Mouse (Mus musculus): ENCODE measurements around the gene Gucy2g.

Gene Gucy2g

DNA sequence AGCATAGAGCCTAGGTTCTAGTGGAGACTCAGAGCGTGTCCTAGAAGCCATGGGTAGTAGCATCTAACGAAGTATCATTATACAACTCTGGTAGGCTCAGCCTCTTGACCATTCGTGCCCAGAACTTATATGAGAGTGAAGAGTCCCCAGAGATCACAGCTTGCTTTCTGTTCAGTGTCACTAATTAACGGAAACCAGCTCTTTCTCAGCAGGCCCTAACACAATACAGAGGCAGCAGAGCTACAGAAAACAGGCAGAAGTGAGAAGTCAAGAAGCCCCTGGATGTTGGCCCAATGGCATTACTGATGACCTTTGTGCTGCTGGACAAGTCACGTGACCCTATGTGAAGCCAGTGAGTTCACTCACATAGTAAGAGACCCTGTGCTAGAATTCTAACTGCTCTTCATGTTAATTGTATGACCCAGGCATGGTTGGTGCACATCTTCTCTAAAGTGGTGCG, at the start of gene Gucy2g:
Gucy2g (minus strand) TSS at position 51 of the 460 bp plus-strand sequence.
- no peak for DNase-seq (ENCODE audit: low read depth)

DNA sequence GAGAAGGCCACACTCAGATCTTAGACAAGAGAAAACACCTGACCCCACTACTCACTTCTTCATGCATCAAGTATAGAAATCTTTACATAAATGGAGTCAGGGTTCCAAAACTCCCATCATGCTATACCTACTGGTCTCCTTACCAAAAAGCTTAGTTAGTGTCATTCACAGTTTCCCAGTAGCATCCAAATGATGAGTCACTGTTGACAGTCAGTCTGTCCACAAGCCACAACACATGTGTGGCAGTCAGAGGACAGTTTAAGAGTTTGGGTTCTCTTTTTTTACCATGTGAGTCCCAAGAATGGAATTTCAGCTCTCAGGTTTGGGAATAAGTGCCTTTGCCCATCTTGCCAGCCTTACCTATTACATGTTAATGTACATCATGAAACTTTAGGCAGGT, 47.9 kb upstream of the Gucy2g start:
- no peak for DNase-seq (ENCODE audit: low read depth)

DNA sequence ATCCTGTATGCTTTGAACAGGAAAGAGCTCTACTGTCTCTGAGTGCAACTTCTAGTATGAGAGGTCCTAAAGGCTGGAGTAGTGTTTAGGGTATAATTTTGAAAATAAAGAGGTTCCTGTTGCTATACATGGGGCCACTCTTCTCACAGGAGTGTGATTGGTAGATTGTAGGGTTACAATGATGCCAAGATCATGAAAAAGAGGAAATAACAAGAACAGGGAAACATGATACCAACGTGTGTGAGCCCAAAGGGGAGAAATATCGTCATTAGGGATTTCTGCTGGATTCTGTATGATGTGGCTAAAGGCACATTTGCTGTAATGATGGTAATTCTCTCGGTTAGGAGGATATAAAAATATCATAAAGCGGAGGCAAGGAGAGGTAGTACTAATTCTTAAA, 45.0 kb upstream of the Gucy2g start:
- DNase-seq (ENCODE audit: low read depth): no peak

DNA sequence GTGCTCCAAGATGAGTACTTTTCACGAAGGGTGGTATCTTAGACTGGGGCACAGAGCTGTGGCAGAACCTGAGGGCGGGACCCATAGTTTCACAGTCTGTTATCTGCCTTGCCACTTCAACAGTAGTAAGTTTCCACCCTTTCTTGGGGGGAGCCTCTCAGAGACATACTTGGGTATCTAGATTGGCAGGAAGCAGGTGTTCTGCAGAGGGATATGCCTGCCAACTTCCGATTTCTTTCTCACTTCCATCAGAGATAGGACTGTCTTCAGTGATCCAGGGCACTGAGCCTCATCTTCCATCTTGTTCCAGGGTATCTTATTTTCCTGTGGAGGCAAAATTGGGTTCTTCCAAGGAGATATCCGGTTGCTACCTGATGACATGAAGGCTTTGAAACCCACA, 43.1 kb upstream of the Gucy2g start:
- DNase-seq (ENCODE audit: low read depth): peak; percentile 86

DNA sequence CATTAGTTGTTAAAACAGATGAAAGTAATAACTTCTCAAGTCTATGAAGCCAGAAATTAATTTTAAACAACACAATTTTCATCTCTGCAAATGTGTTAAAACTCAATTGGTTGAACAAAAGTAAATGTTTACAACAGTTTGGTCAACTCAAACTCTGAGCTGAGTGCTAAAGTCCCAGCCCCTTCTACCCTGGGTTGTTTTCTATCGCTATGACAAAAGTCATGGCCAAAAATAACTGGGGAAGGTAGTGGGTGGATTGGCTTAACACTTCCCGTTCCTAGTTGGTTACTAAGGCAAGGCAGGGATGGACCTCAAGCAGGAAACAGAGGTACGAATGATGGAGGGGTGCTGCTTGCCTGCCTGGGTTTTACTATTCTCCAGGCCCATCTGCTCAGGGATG, 35.7 kb upstream of the Gucy2g start:
- DNase-seq (ENCODE audit: low read depth): no peak

DNA sequence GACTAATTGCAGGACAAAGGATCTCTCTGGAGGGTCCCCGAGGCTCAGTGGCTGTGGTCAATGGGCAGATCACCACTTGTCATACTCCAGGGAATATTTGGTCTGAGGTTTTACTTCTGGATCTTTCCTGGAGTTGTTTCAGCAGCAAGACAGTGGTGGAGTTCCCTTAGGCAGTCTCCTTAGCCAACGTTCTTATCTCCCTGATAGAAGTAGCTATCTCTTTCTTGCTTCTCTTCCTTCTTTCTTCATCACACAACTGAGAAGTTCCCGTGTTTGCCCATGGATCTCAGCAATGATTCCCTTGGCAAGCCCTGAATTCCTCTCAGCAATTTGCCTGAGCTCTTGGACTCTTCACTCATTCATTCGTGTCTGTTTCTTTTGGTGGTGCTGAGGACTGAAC, 35.1 kb upstream of the Gucy2g start:
- no peak for DNase-seq (ENCODE audit: low read depth)

DNA sequence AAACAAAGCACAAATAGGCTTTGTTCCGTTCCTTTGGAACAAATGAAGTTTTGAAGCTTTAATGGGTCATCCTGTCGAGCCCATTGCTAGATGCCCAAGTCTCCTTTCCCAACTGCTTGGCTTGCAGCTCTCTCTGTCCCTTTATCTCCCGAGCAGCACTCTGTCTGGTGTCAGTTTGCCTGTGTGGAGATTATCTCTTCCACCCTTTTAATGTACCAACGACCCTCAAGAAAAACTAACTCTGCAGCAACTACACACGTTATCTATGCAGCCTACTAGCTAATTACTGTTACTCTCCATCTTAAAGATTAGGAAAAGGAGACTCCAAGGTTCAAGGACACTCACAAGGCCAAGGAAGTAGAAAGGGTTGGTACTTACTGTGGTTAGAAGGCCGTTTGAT, 32.3 kb upstream of the Gucy2g start:
- peak; percentile 50 for DNase-seq (ENCODE audit: low read depth)

DNA sequence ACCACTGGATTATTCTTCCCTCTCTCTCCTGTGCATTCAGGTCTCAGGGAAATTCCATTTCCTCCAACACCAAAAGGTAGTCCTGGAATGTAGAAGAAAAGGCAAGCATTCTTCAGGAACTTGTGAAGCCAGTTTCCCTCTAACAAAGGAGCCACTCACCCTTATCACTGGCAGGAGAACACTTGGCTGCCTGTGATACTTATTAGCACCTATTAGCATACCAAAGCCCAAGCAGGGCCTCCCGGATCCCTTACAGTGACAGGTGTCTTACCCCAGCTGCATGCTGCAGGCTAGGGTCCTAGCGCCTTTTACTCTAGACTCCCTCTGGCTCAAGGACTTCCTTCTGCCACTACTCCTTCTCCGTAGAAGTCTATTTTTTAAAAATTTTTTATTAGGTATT, 30.4 kb upstream of the Gucy2g start:
- no peak for DNase-seq (ENCODE audit: low read depth)

DNA sequence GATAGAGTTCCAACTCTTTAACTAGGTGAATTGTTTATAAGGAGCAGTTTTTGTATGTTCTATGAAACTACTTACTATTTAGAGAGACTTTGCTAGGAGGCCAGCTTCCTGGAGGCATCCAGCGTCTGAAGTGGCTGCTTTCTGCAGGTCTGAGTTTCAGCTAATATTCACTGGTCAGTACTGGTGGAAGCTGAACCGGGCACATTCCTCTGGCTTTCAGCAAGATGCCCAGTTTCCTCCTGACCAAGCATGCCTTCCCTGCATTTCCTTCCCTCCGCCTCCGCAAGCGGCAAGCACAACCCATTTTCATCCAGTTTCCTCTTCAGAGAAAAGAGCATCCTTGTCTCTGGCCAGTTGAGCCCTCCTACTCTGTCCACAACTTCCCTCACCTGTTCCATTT, 28.0 kb upstream of the Gucy2g start:
- DNase-seq (ENCODE audit: low read depth): no peak

DNA sequence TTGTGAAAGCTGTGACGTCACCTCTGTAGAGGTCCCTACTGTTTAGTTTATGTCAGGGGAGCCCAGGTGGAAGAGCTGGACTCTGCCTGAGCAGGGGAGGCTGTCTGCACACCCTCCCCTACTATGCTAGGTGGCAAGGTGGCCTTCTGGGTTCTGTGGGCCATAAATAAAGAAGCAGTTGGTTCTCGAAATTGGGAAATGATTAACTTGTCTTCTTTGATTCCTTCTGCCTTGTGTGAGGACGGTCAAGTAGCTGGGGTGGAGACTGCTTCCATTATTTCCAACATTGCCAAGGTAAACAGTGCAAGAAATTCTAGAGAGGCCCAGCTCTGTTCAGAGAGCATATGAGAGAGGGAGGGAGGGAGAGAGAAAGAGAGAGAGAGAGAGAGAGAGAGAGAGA, 27.1 kb upstream of the Gucy2g start:
- DNase-seq (ENCODE audit: low read depth): no peak

DNA sequence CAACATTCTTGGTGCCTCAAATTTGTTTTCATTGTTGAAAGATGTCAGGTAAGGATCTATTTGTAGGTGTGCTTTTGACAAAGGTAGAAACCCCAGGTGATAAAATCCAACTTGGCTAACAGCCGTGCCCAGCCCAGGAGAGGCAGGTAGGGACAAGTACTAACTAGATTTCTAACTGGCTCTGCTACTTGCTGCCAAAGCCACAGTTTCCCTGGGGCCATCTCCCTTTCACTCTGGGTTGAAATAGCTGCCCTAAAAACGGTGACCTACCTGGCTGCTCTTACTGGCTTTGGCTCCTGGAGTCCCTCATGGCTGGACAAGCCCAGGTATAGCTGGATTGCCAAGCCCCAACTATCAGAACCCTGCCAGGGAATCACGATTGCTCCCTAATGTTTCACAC, 25.8 kb upstream of the Gucy2g start:
- no peak for DNase-seq (ENCODE audit: low read depth)

DNA sequence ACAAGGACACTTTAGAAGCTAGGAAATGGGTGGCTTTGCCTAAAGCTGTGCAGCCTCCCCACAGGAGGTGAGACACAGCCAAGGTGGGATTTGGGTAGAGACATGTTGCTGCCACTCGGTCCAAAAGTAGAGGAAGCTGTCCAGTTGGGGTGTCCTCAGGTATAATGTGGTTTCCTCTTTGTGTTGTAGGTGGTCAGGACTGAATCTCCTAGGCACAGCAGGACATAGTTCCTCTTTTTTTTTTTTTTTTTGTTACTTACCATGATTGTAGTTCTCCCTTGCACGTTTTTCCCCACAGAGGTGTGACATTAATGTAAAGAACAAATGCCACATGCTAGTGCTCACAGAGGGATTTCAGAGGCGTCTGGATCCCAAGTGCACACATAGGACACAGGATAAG, 24.2 kb upstream of the Gucy2g start:
- DNase-seq (ENCODE audit: low read depth): no peak

DNA sequence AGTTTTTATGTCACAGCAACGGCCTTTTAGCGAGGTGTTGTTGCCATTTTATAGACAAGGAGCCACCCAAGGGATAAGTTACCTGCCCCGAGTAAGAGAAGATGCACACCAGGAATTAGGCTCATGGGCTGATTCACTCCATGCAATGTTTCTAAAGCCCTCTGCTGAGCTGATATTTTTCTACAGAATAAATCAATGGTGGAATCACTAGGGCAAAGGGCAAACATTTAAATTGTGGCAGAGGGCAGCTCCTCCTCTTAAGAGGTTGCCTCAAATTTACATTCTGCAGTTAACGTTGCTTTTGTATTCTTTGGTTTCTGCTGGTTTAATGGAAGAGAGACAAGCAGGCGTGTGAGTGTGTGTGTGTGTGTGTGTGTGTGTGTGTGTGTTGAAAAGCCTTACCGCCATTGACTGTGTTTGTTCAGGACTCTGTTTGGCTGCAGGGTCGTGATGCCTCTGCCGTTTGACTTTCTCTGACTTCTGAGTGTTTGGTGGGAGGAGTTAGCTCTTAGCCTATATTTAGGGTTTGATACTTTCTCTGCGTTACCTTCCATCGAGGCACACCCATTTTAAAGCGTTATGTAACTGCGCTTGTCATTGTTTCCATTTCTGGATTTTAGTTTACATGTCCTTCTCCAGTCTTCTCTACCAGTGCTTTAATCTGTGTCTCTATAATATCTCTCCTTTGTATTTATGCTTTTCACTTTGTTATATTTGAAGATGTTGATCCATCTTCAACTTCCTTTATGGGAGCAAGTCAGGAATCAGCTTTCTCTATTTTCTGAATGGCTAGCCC, 19.6 kb upstream of the Gucy2g start:
- no peak for DNase-seq (ENCODE audit: low read depth)

DNA sequence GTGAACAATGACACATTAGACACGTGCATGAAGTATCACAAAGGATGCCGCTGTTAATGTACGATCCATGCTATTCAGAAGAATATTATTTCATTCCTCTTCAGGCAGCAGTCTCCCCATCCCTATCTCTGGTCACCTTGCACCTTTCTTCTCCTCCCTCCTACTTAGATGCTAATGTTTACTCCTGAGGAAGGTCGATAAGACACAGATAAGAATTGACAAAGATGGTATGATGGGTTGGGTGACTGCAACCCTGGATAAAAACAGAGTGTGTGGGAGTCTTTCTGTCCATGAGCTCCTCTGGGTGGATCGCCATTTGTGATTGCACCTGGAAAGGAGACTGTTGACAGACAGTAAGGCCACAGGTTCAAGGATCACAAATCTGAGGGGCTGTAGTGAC, 17.5 kb upstream of the Gucy2g start:
- no peak for DNase-seq (ENCODE audit: low read depth)

DNA sequence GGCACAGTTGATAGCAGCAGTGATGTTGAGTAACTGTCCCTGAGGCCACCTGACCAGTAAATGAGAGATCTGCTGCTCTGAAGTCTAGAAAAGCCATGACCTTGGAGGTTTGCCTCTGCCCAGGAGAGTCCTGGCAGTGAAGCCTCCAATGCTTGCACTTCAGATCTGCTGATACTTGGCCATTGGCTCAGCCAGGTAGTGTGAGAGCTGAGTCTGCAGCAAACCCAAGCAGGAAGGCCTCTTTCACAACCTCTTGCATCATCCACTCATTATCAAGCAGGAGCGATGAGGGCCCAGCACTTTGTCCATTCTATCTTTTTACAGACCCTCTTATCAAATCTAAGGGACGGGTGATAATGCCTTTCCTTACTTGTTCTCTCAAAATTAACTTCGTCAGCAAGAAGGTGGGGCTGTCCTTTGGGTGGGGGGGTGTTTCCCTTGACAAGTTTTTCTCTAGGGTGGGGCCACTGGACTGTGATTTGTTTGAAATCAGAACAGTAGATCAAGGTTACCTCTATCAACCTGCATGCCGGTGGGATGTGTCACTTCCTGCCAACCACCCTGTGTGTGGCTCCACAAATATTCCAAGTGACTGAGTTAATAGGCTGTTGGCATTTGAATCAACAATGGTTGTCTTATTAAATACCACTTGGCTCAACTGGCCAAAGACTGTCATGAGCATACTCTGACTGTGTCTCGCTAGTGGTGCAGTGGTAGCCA, 16.8 kb upstream of the Gucy2g start:
- no peak for DNase-seq (ENCODE audit: low read depth)

DNA sequence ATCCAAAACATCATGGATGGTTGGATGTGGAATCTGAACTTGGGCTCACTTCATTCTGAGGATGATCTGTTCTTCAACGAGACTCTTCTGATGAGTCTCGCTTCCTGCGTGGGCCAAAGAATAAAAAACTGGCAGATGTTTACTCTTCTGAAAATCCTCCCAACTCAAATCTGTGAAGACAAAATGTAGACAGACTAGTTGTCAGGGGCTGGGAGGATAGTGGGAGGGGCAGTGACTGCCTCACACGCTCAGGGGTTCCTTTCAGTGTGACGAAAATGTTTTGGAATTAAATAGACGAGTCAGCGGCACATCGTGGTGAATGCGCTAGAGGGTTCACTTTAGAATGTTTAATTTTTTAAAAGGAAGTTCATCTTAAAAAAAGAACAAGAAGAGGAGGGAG, 15.1 kb upstream of the Gucy2g start:
- DNase-seq (ENCODE audit: low read depth): no peak

DNA sequence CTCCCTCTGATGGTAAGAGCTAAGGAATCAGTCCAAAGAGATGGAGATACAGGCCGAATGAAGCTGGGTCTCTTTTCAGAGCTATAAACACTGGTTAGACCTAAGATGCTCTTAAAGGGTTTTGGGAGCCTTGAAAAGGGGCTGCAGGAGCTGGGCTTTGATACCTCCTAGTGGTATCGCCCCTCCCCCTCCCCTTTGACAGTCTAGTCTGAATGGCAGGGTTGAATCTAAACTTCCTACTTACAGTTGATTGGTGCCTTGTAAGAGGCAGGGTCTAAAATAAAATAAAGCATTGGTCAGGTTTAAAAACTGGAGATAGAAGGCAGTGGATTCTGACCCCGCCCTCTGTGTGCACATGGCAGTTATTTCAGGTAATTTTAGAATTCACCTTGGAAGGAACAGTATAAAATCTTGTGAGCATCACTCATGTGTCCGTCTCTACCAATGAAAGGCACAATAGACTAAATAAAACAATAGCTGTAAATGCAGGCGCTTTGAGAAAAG, 13.5 kb upstream of the Gucy2g start:
- DNase-seq (ENCODE audit: low read depth): peak; percentile 63

DNA sequence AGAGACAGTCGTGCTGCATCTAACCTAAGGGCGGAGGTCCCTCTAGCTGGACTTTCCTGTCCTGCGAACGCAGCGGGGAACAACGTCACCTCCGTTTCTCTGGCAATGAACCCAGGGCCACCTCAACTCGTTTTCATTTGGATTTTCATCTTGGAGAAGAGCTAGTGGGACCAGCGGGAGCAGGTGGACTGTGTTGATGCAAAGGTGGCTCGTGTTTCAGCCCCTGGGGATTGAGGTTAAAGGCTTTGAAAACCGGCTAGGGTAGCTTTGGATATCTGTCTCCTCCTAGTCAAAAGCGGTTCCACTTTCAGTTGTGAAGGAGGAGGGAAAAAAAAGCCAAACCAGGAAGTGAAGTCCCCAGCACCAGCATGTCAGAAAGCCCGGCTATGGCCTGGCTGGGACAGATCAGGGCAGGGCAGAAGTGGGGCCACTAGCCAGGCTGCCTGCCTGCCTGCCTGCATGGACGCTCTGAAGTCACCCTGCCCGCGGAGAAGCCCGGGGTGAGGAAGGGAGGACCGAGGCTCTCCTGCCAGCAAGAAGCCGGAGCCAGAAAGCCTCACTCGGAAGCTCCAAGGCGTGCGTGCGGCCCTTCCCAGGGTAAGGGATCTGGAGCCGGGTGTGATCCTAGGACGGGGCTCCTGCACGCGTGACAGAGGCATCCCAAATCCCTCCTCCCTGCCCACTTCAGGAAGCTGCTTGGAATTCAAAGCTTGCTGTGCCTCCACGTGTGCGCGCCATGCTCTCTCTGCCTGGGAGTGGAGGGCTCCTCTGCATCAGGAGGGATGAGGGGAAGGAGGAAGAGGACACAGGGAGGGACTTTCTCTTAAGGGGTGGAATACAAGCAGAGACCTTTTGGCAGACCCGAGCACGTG, 12.8 kb upstream of the Gucy2g start:
- DNase-seq (ENCODE audit: low read depth): peak; percentile 58

DNA sequence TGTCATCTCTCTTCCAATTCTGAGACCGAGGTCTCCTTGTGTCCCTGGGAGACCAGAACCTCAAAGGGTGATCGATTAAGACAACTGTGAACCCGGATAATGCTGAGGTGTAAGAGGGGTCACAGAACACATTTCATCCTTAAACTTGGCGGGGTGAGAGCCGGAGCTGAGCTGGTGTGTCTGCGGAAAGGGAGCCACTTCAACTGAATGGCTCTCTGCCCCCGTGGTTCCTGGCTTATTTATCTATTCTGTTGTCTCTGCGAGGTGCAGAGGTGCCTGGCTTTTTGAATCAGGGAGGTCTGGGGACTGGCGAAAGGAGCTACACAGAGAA, 12.2 kb upstream of the Gucy2g start:
- DNase-seq (ENCODE audit: low read depth): no peak

DNA sequence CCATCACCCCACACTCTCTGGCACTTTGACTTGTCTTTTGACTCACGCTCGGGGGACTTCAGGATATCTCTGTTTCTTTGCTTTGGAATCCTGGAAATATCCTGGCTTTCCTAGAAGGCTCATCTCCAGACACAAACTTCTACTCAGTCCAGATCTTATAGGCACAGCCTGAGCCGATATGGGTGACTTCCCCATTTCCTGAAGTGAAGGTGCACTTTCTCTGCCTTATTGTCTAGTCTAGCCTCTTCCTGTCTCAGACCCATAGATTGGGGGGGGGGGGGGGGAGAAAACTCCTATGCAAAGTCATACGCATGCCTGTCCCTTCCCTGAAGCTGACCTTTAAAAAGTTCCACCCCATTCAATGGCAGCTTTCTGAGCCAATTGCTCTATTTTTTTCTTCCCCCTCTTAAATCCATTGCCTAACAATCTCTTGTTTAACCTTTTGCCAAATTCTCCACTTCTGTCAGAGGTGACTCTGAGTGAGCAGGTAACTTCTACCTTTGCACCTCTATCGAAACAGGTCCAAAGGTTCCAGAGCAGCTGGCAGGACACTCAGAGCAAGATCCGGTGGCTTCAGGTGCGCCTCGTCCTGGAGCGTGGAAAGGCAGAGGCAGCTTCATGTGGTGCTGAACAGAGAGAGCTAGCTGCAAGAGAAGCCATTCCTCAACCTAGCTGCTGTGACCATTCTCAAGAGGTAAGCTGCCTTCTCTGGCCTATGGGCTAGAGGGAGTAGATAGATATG, 10.5 kb upstream of the Gucy2g start, which contains the start of gene Acsl5:
Acsl5 (plus strand) TSS at position 556 of the 742 bp plus-strand sequence.
- DNase-seq (ENCODE audit: low read depth): no peak

DNA sequence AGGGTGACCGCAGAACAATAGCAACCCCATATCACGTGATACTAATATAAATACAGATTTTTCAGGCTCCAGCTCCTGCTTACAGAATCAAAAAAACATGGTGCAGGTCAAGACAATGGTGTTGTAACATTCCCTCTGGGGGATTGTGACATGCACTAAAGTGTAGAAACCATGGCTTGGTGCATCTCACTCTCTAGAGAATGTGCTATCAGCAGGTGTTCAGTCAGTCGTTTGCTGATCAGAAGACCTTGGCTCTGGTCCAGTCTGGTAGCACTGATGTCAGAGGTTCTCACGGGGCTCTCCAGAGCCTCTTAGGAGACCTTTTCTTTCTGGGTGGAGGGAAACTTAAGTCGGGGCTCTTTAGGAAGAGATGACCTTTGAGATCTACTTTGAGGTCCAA, 9.4 kb upstream of the Gucy2g start:
- DNase-seq (ENCODE audit: low read depth): no peak

Measured in c-Kit-positive CD71-positive TER-119-negative erythroid progenitor cells, embryonic 14.5 days (primary cell).